Mouse (Mus musculus) effector memory CD4-positive, alpha-beta T cell, adult 7 months (primary cell): ENCODE measurements around the gene Igfbp7. TPM values are rescaled to one million over a fixed set of nuclear protein-coding genes. Genes with fewer than 3 reads are reported as not detected.

Experiments
- polyA plus RNA-seq: library from polyadenylated mRNA; unstranded; fragments of 100-300 nt; shearing (Covaris generic); gene quantifications from one replicate; pipeline ENCODE4 v1.2.1, GENCODE M21; 2017

Gene Igfbp7
- 0.35 TPM for polyA plus RNA-seq

GRCm38 (mm10) chr5:77407341-77408298 is at the start of gene Igfbp7:
Igfbp7 (minus strand) TSS chr5:77408041.

GRCm38 (mm10) chr5:77309924-77310772 is 97.7 kb downstream of the Igfbp7 start, which contains the start of the genes Noa1 and Polr2b:
Noa1 (minus strand) TSS chr5:77310084.
Polr2b (plus strand) TSS chr5:77310147.

Other genes starting within 250 kb of the Igfbp7 start
- gene Spink2, start 196.6 kb downstream of the Igfbp7 start, polyA plus RNA-seq = not detected
- gene Rest, start 142.6 kb downstream of the Igfbp7 start, polyA plus RNA-seq = 32.6 TPM
- gene Noa1, start 98.0 kb downstream of the Igfbp7 start, polyA plus RNA-seq = 24.6 TPM
- gene Polr2b, start 97.9 kb downstream of the Igfbp7 start, polyA plus RNA-seq = 38.3 TPM